ENCODE assay signal across 8 mouse cellular contexts in genomic region chr13:23517603-23518294, GRCm38 (mm10). TPM values are rescaled to one million over a fixed set of nuclear protein-coding genes. Genes with fewer than 3 reads are reported as not detected.
DNase-seq lines count a peak whose midpoint lies in the region; ATAC-seq and TF ChIP-seq lines count a peak whose summit lies in the region.

No protein-coding gene starts in this region.

- H3K4me3 ChIP-seq in heart, embryonic 13.5 days = peak overlapping the region; percentile 67
- peak overlapping the region; percentile 50 for H3K4me3 ChIP-seq in kidney, postnatal 0 days (replicated peaks; ENCODE audit: low read depth, low read length)
- peak overlapping the region; percentile 55 for H3K4me3 ChIP-seq in liver, adult 2 months (ENCODE audit: insufficient read depth, low read depth, low read length)

- H3K4me2 ChIP-seq in heart, embryonic 13.5 days = peak overlapping the region; percentile 95
- H3K4me2 ChIP-seq in kidney, postnatal 0 days (ENCODE audit: low read length) = peak overlapping the region; percentile 53

- peak overlapping the region; percentile 80 for H3K9ac ChIP-seq in heart, embryonic 13.5 days
- H3K9ac ChIP-seq in kidney, postnatal 0 days (ENCODE audit: low read depth, low read length) = peak overlapping the region; percentile 46; the same call in 1 of the 2 replicates
- H3K9ac ChIP-seq in liver, adult 2 months (ENCODE audit: low read depth, low read length) = no peak overlapping the region

- no peaks in the 10 kb centered on the region for H3K27me3 ChIP-seq in heart, embryonic 13.5 days (replicated peaks)
- H3K27me3 ChIP-seq in kidney, postnatal 0 days (ENCODE audit: insufficient read depth, low read length) = no peaks in the 10 kb centered on the region
- no peaks in the 10 kb centered on the region for H3K27me3 ChIP-seq in liver, adult 2 months (ENCODE audit: control insufficient read depth, insufficient read depth, low read length)

- H3K79me2 ChIP-seq in liver, adult 2 months (ENCODE audit: control insufficient read depth, insufficient read depth, low read length) = no peaks in the 10 kb centered on the region

- H3K27ac ChIP-seq in heart, embryonic 13.5 days (replicated peaks) = peak overlapping the region; percentile 80
- peak overlapping the region; percentile 69; the same call in 1 of the 2 replicates for H3K27ac ChIP-seq in kidney, postnatal 0 days
- no peak overlapping the region for H3K27ac ChIP-seq in liver, adult 2 months (replicated peaks; ENCODE audit: insufficient read depth, low read depth, low read length)

- WGBS in heart, embryonic 13.5 days = under 1% methylated on average over 27 of the region's 27 CpGs
- under 1% methylated on average over 27 of the region's 27 CpGs for WGBS in kidney, postnatal 0 days
- WGBS in liver, adult 2 months = under 1% methylated on average over 27 of the region's 27 CpGs

- no peak for TF ChIP-seq POLR2A in brain, embryonic 14.5 days (IDR thresholded peaks at IDR 0.05; ENCODE audit: borderline replicate concordance, extremely low read depth, insufficient read depth, insufficient read length, poor library complexity, severe bottlenecking)
- no peak for TF ChIP-seq POLR2A in liver, adult 2 months (IDR thresholded peaks at IDR 0.05; ENCODE audit: extremely low read depth, insufficient read depth, low read length)

- H3K4me1 ChIP-seq in heart, embryonic 13.5 days = peaks cover 14% of the 10 kb centered on the region
- H3K4me1 ChIP-seq in kidney, postnatal 0 days (replicated peaks; ENCODE audit: insufficient read depth, low read length) = no peaks in the 10 kb centered on the region
- H3K4me1 ChIP-seq in liver, adult 2 months (ENCODE audit: control insufficient read depth, insufficient read depth, low read length) = peaks cover 2% of the 10 kb centered on the region; the same call in 1 of the 2 replicates

- no peaks in the 10 kb centered on the region for H3K36me3 ChIP-seq in heart, embryonic 13.5 days
- H3K36me3 ChIP-seq in kidney, postnatal 0 days (ENCODE audit: insufficient read depth, low read length) = no peaks in the 10 kb centered on the region
- no peaks in the 10 kb centered on the region for H3K36me3 ChIP-seq in liver, adult 2 months (ENCODE audit: control insufficient read depth, insufficient read depth, low read length)

- no peaks in the 10 kb centered on the region for H3K9me3 ChIP-seq in heart, embryonic 13.5 days
- no peaks in the 10 kb centered on the region for H3K9me3 ChIP-seq in kidney, postnatal 0 days (replicated peaks; ENCODE audit: low read length)

- TF ChIP-seq CTCF in brain, embryonic 14.5 days (IDR thresholded peaks at IDR 0.05; ENCODE audit: borderline replicate concordance, extremely low read depth, insufficient read depth, insufficient read length) = no peak
- no peak for TF ChIP-seq CTCF in kidney, postnatal 0 days (IDR thresholded peaks at IDR 0.05; ENCODE audit: low read depth)
- no peak for TF ChIP-seq CTCF in liver, adult 2 months (IDR thresholded peaks at IDR 0.05; ENCODE audit: low read depth, low read length)

- ATAC-seq in erythroid progenitor cell, adult 5-6 weeks (replicated peaks; ENCODE audit: low FRiP score, poor library complexity, severe bottlenecking) = peak; percentile 66
- peak; percentile 72; the same call in 1 of the 2 replicates for ATAC-seq in heart, embryonic 13.5 days (ENCODE audit: extremely low read depth, insufficient number of reproducible peaks, low FRiP score, low TSS enrichment)
- ATAC-seq in kidney, postnatal 0 days (replicated peaks; ENCODE audit: low FRiP score, low read depth) = peak; percentile 91
- peak; percentile 54 for ATAC-seq in monocyte, adult 5-6 weeks (replicated peaks; ENCODE audit: insufficient number of reproducible peaks, low FRiP score, low TSS enrichment, poor library complexity, severe bottlenecking)

- peak; percentile 94 to 96 for DNase-seq in B cell, adult 2 months
- DNase-seq in brain, embryonic 14.5 days (ENCODE audit: low read depth) = peak; percentile 92
- peak; percentile 90 for DNase-seq in kidney, postnatal 0 days (ENCODE audit: low spot score)
- DNase-seq in liver, adult 2 months (ENCODE audit: extremely low read depth, low read depth, low spot score) = peak; percentile 84
- peak; percentile 94 to 97 for DNase-seq in spleen, postnatal 4 days (ENCODE audit: low spot score in 2 of 2)

RNA-seq across cellular contexts. Expression of gene Hist1h4h, which starts 13.1 kb away (rescaled TPM):
- 23.3 and 31.7 TPM in 2 replicates for polyA plus RNA-seq in brain, embryonic 14.5 days (2012; rRNA removed)
- 323 and 492 TPM in 2 replicates for total RNA-seq in erythroid progenitor cell, adult 5-6 weeks (2015; ENCODE audit: low replicate concordance)
- 3,110 and 3,215 TPM in 2 replicates for total RNA-seq in erythroid progenitor cell, adult 5-6 weeks (2017; ENCODE audit: low replicate concordance)
- polyA plus RNA-seq in heart, embryonic 13.5 days (2015; fragmentation: Nextera tagmentation; extraction: Ambion mirVana) = 6.3 and 7.2 TPM in 2 replicates
- 7.6 and 8.3 TPM in 2 replicates for polyA plus RNA-seq in kidney, postnatal 0 days (2015; fragmentation: Nextera tagmentation; extraction: Ambion mirVana)
- total RNA-seq in liver, adult 2 months (2014; rRNA removed) = 706 and 873 TPM in 2 replicates
- polyA plus RNA-seq in liver, adult 2 months (2012; rRNA removed) = 8.5 and 26.7 TPM in 2 replicates
- 24.5 to 149 TPM (median 46.4 TPM) in 3 replicates for total RNA-seq in monocyte, adult 5-6 weeks (2017)

RNA-seq across cellular contexts. Expression of gene Hist1h2af, which starts 16.0 kb away (rescaled TPM):
- 474 and 536 TPM in 2 replicates for polyA plus RNA-seq in brain, embryonic 14.5 days (2012; rRNA removed)
- 180 and 320 TPM in 2 replicates for total RNA-seq in erythroid progenitor cell, adult 5-6 weeks (2015; ENCODE audit: low replicate concordance)
- 7,936 and 7,993 TPM in 2 replicates for total RNA-seq in erythroid progenitor cell, adult 5-6 weeks (2017; ENCODE audit: low replicate concordance)
- 2.0 and 3.0 TPM in 2 replicates for polyA plus RNA-seq in heart, embryonic 13.5 days (2015; fragmentation: Nextera tagmentation; extraction: Ambion mirVana)
- polyA plus RNA-seq in kidney, postnatal 0 days (2015; fragmentation: Nextera tagmentation; extraction: Ambion mirVana) = 3.3 and 4.9 TPM in 2 replicates
- 9.2 and 13.4 TPM in 2 replicates for total RNA-seq in liver, adult 2 months (2014; rRNA removed)
- polyA plus RNA-seq in liver, adult 2 months (2012; rRNA removed) = 2.1 and 2.9 TPM in 2 replicates
- total RNA-seq in monocyte, adult 5-6 weeks (2017) = 1.4 to 11.6 TPM in 2 of 3 replicates, not detected in the other

RNA-seq across cellular contexts. Expression of gene Hist1h3g, which starts 17.5 kb away (rescaled TPM):
- polyA plus RNA-seq in brain, embryonic 14.5 days (2012; rRNA removed) = 25.5 and 42.1 TPM in 2 replicates
- 573 TPM in 2 replicates for total RNA-seq in erythroid progenitor cell, adult 5-6 weeks (2015; ENCODE audit: low replicate concordance)
- 250 and 889 TPM in 2 replicates for total RNA-seq in erythroid progenitor cell, adult 5-6 weeks (2017; ENCODE audit: low replicate concordance)
- 4.1 and 5.5 TPM in 2 replicates for polyA plus RNA-seq in heart, embryonic 13.5 days (2015; fragmentation: Nextera tagmentation; extraction: Ambion mirVana)
- 3.9 and 4.0 TPM in 2 replicates for polyA plus RNA-seq in kidney, postnatal 0 days (2015; fragmentation: Nextera tagmentation; extraction: Ambion mirVana)
- total RNA-seq in liver, adult 2 months (2014; rRNA removed) = 5.6 and 12.9 TPM in 2 replicates
- 0.26 TPM in 1 of 2 replicates, not detected in the other for polyA plus RNA-seq in liver, adult 2 months (2012; rRNA removed)
- not detected in 3 replicates for total RNA-seq in monocyte, adult 5-6 weeks (2017)

RNA-seq across cellular contexts. Expression of gene Hist1h2bh, which starts 25.4 kb away (rescaled TPM):
- 4.4 and 4.7 TPM in 2 replicates for polyA plus RNA-seq in brain, embryonic 14.5 days (2012; rRNA removed)
- total RNA-seq in erythroid progenitor cell, adult 5-6 weeks (2015; ENCODE audit: low replicate concordance) = 90.1 and 113 TPM in 2 replicates
- total RNA-seq in erythroid progenitor cell, adult 5-6 weeks (2017; ENCODE audit: low replicate concordance) = 325 and 367 TPM in 2 replicates
- polyA plus RNA-seq in heart, embryonic 13.5 days (2015; fragmentation: Nextera tagmentation; extraction: Ambion mirVana) = 0.32 and 0.52 TPM in 2 replicates
- polyA plus RNA-seq in kidney, postnatal 0 days (2015; fragmentation: Nextera tagmentation; extraction: Ambion mirVana) = 0.37 and 0.43 TPM in 2 replicates
- 1.3 and 1.5 TPM in 2 replicates for total RNA-seq in liver, adult 2 months (2014; rRNA removed)
- polyA plus RNA-seq in liver, adult 2 months (2012; rRNA removed) = 0.07 and 0.09 TPM in 2 replicates
- total RNA-seq in monocyte, adult 5-6 weeks (2017) = 0.21 to 4.4 TPM (median 2.1 TPM) in 3 replicates

RNA-seq across cellular contexts. Expression of gene Hist1h3f, which starts 26.1 kb away (rescaled TPM):
- polyA plus RNA-seq in brain, embryonic 14.5 days (2012; rRNA removed) = 4.5 and 5.5 TPM in 2 replicates
- total RNA-seq in erythroid progenitor cell, adult 5-6 weeks (2015; ENCODE audit: low replicate concordance) = 145 and 158 TPM in 2 replicates
- total RNA-seq in erythroid progenitor cell, adult 5-6 weeks (2017; ENCODE audit: low replicate concordance) = 262 and 310 TPM in 2 replicates
- 0.28 and 0.48 TPM in 2 replicates for polyA plus RNA-seq in heart, embryonic 13.5 days (2015; fragmentation: Nextera tagmentation; extraction: Ambion mirVana)
- 0.71 and 0.83 TPM in 2 replicates for polyA plus RNA-seq in kidney, postnatal 0 days (2015; fragmentation: Nextera tagmentation; extraction: Ambion mirVana)
- 11.1 and 14.2 TPM in 2 replicates for total RNA-seq in liver, adult 2 months (2014; rRNA removed)
- polyA plus RNA-seq in liver, adult 2 months (2012; rRNA removed) = 0.29 and 0.30 TPM in 2 replicates
- total RNA-seq in monocyte, adult 5-6 weeks (2017) = 0.53 to 21.8 TPM (median 16.4 TPM) in 3 replicates

Comparison
In these comparisons a context has a peak if more than half of its experiments do, and no peak if none do; other contexts are left out.
1. RNA of gene Hist1h2af, which starts 16.0 kb away (polyA plus RNA-seq): 474 to 536 TPM in brain, embryonic 14.5 days; 3.3 to 4.9 TPM in kidney, postnatal 0 days, 2.0 to 3.0 TPM in heart, embryonic 13.5 days and 2.1 to 2.9 TPM in liver, adult 2 months; every median in the first group is over 10 times any median in the second.
2. Peak in every context shown above with its lines, with median percentiles within 50 percentile points of each other: DNase-seq, ATAC-seq and H3K4me3 ChIP-seq.